Mouse (Mus musculus) heart, postnatal 14 days (tissue): ENCODE data around the gene Caap1. TPM values are rescaled to one million over a fixed set of nuclear protein-coding genes. Genes with fewer than 3 reads are reported as not detected.

ENCODE experiments used
- DNase-seq, 2 experiments: peaks; one replicate each; pipeline ENCODE4 v3.0.0; 2021 to 2022
- intact Hi-C: fragments of 180-260 bp; cut with DNase I; formaldehyde crosslinking; loops from one replicate; pipeline ENCODE4 v1.15.1; 2025
- total RNA-seq, 2 experiments: library from RNA; stranded (reverse); gene quantifications; 2 replicates each; pipeline ENCODE4 v1.2.3; 2021

The Caap1 gene
- total RNA-seq, 2 experiments from 2014 or later = 4.9 to 5.8 TPM

DNA sequence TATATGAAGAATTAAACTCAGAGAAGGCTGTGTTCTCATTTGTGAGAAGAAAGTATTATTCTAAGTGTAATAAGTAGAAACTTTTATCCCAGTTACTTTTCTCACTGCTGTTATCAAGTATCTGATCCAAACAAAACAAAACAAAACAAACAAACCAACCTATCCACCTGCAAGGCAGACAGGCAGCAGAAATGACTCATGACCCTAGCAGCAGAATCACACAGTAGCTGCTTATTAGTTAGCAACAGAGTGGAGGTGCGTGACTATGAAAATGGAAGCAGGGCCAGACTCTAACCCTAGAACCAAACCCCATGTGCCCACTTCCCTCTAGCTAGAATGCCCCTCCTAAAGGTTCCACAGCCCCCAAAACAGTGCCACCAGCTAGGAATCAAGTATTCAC, 27.1 kb downstream of the Caap1 start:
- DNase-seq = no peak
- intact Hi-C loops = no loop called here

DNA sequence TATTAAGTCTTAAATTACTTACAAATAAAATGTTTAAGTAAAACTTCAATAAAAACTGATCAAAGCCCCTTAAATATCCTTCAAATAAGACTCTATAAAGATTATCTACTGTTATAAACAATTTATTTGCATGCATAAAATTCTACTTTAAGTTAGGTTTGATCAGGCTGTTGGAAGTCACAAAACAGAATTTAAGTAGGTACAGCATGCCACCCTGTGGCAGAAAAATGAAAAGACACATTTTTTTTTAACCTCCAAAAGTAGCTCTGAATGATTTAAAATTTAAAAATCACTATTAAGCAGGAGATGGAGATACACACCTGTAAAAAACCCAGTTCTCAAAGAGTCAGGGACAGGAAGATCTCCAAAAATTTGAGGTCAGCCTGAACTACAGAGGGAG, 33.3 kb downstream of the Caap1 start:
- no peak for DNase-seq
- intact Hi-C loops = no loop called here

DNA sequence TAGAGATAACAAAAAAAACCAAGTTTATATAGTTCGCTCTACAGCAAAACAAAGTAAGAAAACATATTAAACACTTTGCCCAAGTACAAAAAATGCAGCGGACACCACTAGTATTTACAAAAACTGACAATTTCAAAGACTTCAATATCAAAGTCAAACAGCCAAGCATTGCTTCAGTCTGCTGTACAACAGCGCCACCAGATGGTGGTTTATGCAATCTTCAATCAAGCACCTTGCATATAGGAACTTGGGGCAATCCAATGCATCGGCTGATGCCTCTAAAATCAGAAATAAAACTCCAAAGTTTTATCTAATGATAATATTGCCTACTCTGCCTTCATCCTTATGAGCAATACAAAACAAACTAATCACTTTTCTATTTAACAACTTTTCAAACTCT, 39.0 kb downstream of the Caap1 start:
- intact Hi-C loops = loop anchor here (2.0 kb wide), 1 partner anchor 393 kb away; no protein-coding TSS in a partner anchor
- peak; percentile 55 to 71 for DNase-seq

DNA sequence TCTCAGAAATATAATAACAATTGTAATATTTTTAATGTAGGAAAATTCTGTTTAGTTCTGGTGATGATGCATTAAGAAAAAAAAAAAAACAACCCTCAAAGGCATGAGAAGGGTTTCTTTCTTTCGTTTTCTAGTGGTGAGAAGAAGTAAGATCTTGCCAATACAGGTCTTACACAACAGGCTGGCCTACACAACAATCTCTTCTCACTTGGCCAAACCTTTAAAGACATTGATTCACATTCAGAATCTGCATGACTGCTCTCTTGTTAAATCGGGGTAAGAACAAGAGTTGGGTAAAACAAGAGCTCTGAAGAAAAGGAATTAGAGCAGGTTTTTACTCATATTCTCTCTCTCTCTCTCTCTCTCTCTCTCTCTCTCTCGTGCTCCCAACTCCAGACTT, 41.2 kb downstream of the Caap1 start:
- no peak for DNase-seq
- intact Hi-C loops = no loop called here

DNA sequence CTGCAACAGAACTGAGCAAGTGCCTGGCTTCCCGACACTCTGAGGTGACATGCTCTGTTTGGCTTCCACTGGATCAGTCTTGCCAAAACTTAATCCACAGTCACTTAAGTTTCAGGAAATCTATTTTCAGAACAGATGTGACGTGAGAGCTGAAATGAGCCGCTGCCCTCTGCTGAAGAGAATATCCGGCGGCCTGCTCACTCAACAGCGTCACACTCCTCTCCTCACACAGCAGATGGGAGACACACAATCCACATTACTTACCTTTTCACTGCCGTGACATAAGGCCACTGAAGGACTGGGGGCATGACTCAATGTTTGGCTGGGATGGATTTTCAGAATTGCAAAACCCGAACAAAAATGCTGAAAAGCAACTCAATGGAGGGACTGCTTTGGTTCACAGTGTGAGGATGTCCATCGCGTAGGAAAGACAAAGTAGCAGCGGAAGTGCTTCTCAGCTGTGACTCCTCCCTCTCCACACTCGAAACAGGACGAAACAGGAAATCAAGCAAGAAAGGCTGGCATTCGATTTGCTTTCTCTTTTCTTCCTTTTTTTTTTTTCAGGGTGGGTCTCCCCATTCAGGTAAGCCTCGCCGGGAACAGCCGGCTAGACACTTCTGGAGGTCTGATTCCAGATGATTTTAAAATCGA, 79.7 kb downstream of the Caap1 start:
- peak; percentile 16 to 35 for DNase-seq
- intact Hi-C loops = no loop called here

DNA sequence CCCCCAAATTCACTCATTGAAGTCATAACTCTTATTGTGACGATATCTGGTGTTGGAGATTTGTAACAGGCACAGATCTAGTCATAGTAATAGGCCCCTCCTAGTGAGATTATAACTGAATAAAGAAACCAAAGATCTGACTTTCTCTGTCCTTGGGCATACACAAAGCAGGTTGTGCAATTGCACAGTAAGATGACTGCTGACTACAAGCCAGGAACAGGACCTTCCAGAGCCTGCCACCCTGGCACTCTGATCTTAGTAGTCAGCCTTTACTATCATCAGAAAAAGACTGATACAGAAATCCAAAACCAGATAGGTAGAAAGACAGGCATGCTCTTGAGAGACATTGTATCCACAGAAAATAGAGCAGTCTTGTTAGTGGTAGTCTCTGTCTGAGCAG, 83.3 kb downstream of the Caap1 start:
- no peak for DNase-seq
- intact Hi-C loops = no loop called here

DNA sequence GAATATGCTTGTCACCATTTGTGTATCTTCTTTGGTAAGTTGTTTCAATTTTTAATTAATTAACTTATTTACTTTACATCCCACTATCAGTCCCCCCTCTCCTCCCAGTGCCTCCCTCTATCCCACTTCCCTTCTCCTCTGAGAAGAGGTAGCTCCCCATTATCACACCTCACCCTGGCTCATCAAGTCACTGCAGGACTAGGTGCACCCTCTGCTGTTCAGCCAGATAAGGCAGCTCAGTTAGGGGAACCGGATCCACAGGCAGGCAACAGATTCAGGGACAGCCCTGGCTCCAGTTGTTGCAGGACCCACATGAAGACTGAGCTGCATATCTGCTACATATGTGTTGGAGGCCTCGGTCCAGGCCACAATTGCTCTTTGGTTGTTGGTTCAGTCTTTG, 97.2 kb downstream of the Caap1 start:
- no peak for DNase-seq
- intact Hi-C loops = no loop called here

DNA sequence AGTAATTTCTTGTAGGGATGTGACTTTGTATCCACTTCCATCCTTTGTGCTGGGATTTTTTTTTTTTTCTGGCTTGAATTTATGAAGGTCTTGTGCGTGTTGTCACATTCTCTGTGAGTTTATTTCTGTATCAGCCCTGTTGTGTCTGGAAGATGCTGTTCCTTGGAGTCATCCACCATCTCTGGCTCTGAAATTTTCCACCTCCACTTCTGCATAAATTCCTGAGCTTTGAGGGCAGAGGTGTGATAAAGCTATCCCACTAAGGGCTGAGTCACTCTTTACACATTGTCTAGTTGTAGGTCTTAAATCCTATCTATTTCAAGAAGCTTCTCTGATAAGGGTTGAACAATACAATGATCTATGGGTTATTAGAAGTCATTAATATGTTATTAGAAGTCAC, 101.7 kb downstream of the Caap1 start:
- intact Hi-C loops = no loop called here
- no peak for DNase-seq

Other genes starting within 250 kb of the Caap1 start
- gene Gm10306, start 250 bp downstream of the Caap1 start, total RNA-seq = not detected
- gene Plaa, start 46.4 kb upstream of the Caap1 start, total RNA-seq = 10 to 100 TPM; 43.5 to 45.4 TPM
- gene Ift74, start 57.7 kb upstream of the Caap1 start, total RNA-seq = 1 to 10 TPM; 4.3 to 4.5 TPM
- gene Lrrc19, start 93.3 kb upstream of the Caap1 start, total RNA-seq = not detected
- 10 to 100 TPM; 53.1 to 61.1 TPM for gene Tek, start 182.5 kb upstream of the Caap1 start, total RNA-seq